Mouse (Mus musculus) heart, postnatal 0 days (tissue): ENCODE measurements at regions not wholly inside any gene's neighbourhood (a gene's known extent, or its start where the extent isn't known, plus 50 kb on each side); places are given as distances from the start of the nearest gene placed in this dataset.

Experiments used
- CTCF ChIP-seq: IDR thresholded peaks from 2 replicates; pipeline ENCODE4 v1.5.1; 2016; ENCODE audit warnings: antibody characterized with exemption, control low read depth, low read depth
- EP300 ChIP-seq: IDR thresholded peaks from 2 replicates; pipeline ENCODE4 v1.6.1; 2016; ENCODE audit warnings: antibody characterized with exemption, low read depth

GRCm38 (mm10) chr2:3864872-3865271 is 152.6 kb upstream of the Frmd4a start:
- TF ChIP-seq CTCF, result no peak
- TF ChIP-seq EP300, result no peak
